Mouse (Mus musculus) liver, postnatal 0 days (tissue): ENCODE measurements around the gene Dnaaf5. TPM values are rescaled to one million over a fixed set of nuclear protein-coding genes. Genes with fewer than 3 reads are reported as not detected.

ENCODE experiments used
- ATAC-seq: fragments of 200-750 bp; cut with Nextera tagmentation; 2 replicates; pipeline ENCODE4 v1.8.0; 2017; ENCODE audit warnings: mild to moderate bottlenecking, moderate library complexity
- DNase-seq: peaks from one replicate; pipeline ENCODE4 v3.0.0-alpha.2; 2016
- H3K27ac ChIP-seq: fragments of 300-500 bp; sonication (generic); 2 replicates; pipeline ENCODE4 v1.5.1; 2014; ENCODE audit warnings: antibody characterized with exemption, moderate library complexity, mild to moderate bottlenecking, low read depth
- H3K27me3 ChIP-seq: fragments of 300-500 bp; sonication (generic); 2 replicates; pipeline ENCODE4 v1.6.1; 2014; ENCODE audit warnings: low read length, control low read depth, mixed read lengths; ENCODE audit not compliant: insufficient read depth
- H3K36me3 ChIP-seq: fragments of 300-500 bp; sonication (generic); replicated peaks from 2 replicates; pipeline ENCODE4 v1.6.1; 2014; ENCODE audit warnings: mild to moderate bottlenecking, control low read depth, low read length, moderate library complexity, mixed read lengths; ENCODE audit not compliant: insufficient read depth
- H3K4me1 ChIP-seq: fragments of 300-500 bp; sonication (generic); 2 replicates; pipeline ENCODE4 v1.6.1; 2014; ENCODE audit warnings: antibody characterized with exemption, mild to moderate bottlenecking, control low read depth; ENCODE audit not compliant: insufficient read depth
- H3K4me2 ChIP-seq: fragments of 300-500 bp; sonication (generic); 2 replicates; pipeline ENCODE4 v1.6.1; 2014; ENCODE audit warnings: low read depth, mild to moderate bottlenecking, low read length, moderate library complexity, mixed read lengths
- H3K4me3 ChIP-seq: fragments of 300-500 bp; sonication (generic); 2 replicates; pipeline ENCODE4 v1.5.1; 2014; ENCODE audit warnings: low read depth, low read length
- H3K9ac ChIP-seq: fragments of 300-500 bp; sonication (generic); replicated peaks from 2 replicates; pipeline ENCODE4 v1.6.1; 2014; ENCODE audit warnings: mild to moderate bottlenecking, moderate library complexity
- H3K9me3 ChIP-seq: fragments of 300-500 bp; sonication (generic); 2 replicates; pipeline ENCODE4 v1.6.1; 2016; ENCODE audit warnings: mild to moderate bottlenecking, control low read depth, low read length, mixed read lengths
- CTCF ChIP-seq: sonication (generic); IDR thresholded peaks from 2 replicates; pipeline ENCODE4 v1.5.1; 2016; ENCODE audit warnings: antibody characterized with exemption, low read depth
- EP300 ChIP-seq: IDR thresholded peaks from 2 replicates; pipeline ENCODE4 v1.6.1; 2016; ENCODE audit warnings: antibody characterized with exemption, low read depth, mild to moderate bottlenecking
- WGBS: fragments of 180-500 bp; shearing (Covaris S2); extraction: QIAGEN DNeasy Blood & Tissue Kit; methylation state at CpG from one replicate; pipeline ENCODE4 v1.1.7; 2014; ENCODE audit not compliant: insufficient replicate concordance; 5-methylcytosine and 5-hydroxymethylcytosine counted together
- polyA plus RNA-seq: library from polyadenylated mRNA; unstranded; fragments of >200 nt; fragmentation: Nextera tagmentation; extraction: Ambion mirVana; gene quantifications from 2 replicates; pipeline ENCODE4 v1.2.1, GENCODE M21; 2015

Dnaaf5 gene
- 1.3 and 1.4 TPM in 2 replicates for polyA plus RNA-seq

GRCm38 (mm10) chr5:139149681-139150602 is at the start of gene Dnaaf5, which contains the start of gene Prkar1b:
Gene Dnaaf5, plus strand, starts transcription at chr5:139150223.
Gene Prkar1b, minus strand, starts transcription at chr5:139150001.
- peaks cover 15% of the 10 kb centered on the region for H3K36me3 ChIP-seq
- ATAC-seq (peak; percentile 96), DNase-seq (peak; percentile 99)
- TF ChIP-seq CTCF (no peak), EP300 (no peak)
- peak within 1 kb of the TSS; percentile 87 for H3K4me3 ChIP-seq
- no peaks in the 10 kb centered on the region for H3K27me3 ChIP-seq
- peak within 1 kb of the TSS; percentile 55 for H3K27ac ChIP-seq
- H3K4me1 ChIP-seq: peaks cover 4% of the 10 kb centered on the region; the same call in 1 of the 2 replicates
- WGBS: under 1% methylated on average over 69 of the region's 87 CpGs
- peak within 1 kb of the TSS; percentile 73 for H3K9ac ChIP-seq
- peak within 1 kb of the TSS; percentile 95 for H3K4me2 ChIP-seq
- H3K9me3 ChIP-seq: no peaks in the 10 kb centered on the region

GRCm38 (mm10) chr5:139101783-139102182 is 48.2 kb upstream of the Dnaaf5 start:
- H3K9ac ChIP-seq: no peak overlapping the region
- H3K4me3 ChIP-seq: no peak overlapping the region
- H3K36me3 ChIP-seq: no peaks in the 10 kb centered on the region
- no peaks in the 10 kb centered on the region for H3K9me3 ChIP-seq
- H3K4me2 ChIP-seq: no peak overlapping the region
- TF ChIP-seq EP300 (no peak), CTCF (no peak)
- no peak for ATAC-seq
- no peak overlapping the region for H3K27ac ChIP-seq
- no peaks in the 10 kb centered on the region for H3K27me3 ChIP-seq
- H3K4me1 ChIP-seq: 0 out of 2 replicates have a peak, but pooled peaks cover 3% of the 10 kb centered on the region
- no peak for DNase-seq
- WGBS: 68% methylated on average over 6 of the region's 6 CpGs

GRCm38 (mm10) chr5:139107815-139108214 is 42.2 kb upstream of the Dnaaf5 start:
- H3K9me3 ChIP-seq: no peaks in the 10 kb centered on the region
- H3K36me3 ChIP-seq: no peaks in the 10 kb centered on the region
- no peak overlapping the region for H3K9ac ChIP-seq
- no peak for DNase-seq
- ATAC-seq: no peak
- TF ChIP-seq CTCF (peak; percentile 55), EP300 (no peak)
- no peak overlapping the region for H3K4me3 ChIP-seq
- H3K4me2 ChIP-seq: no peak overlapping the region
- H3K4me1 ChIP-seq: no peaks in the 10 kb centered on the region
- WGBS: 50% methylated on average over 9 of the region's 9 CpGs
- H3K27ac ChIP-seq: no peak overlapping the region
- no peaks in the 10 kb centered on the region for H3K27me3 ChIP-seq

- Histone ChIP-seq H3K4me2 (no peak overlapping the region), H3K36me3 (no peaks in the 10 kb centered on the region), H3K27me3 (no peaks in the 10 kb centered on the region), H3K9me3 (no peaks in the 10 kb centered on the region), H3K27ac (no peak overlapping the region), H3K9ac (no peak overlapping the region), H3K4me1 (no peaks in the 10 kb centered on the region), H3K4me3 (no peak overlapping the region)
- no peak for DNase-seq
- no peak for TF ChIP-seq EP300
- no peak for TF ChIP-seq CTCF
- WGBS: 71% methylated on average over 2 of the region's 2 CpGs
- no peak for ATAC-seq
Observed at GRCm38 (mm10) chr5:139110140-139110855, 39.7 kb upstream of the Dnaaf5 start.

- ATAC-seq: no peak
Observed at GRCm38 (mm10) chr5:139111991-139112390, 38.0 kb upstream of the Dnaaf5 start.

GRCm38 (mm10) chr5:139112418-139112817 is 37.6 kb upstream of the Dnaaf5 start:
- no peaks in the 10 kb centered on the region for H3K36me3 ChIP-seq
- H3K4me1 ChIP-seq: no peaks in the 10 kb centered on the region
- H3K9ac ChIP-seq: no peak overlapping the region
- no peak for ATAC-seq
- H3K9me3 ChIP-seq: no peaks in the 10 kb centered on the region
- DNase-seq: no peak
- 74% methylated on average over 9 of the region's 9 CpGs for WGBS
- TF ChIP-seq EP300: no peak
- TF ChIP-seq CTCF: no peak
- H3K4me2 ChIP-seq: no peak overlapping the region
- no peaks in the 10 kb centered on the region for H3K27me3 ChIP-seq
- H3K27ac ChIP-seq: no peak overlapping the region
- H3K4me3 ChIP-seq: no peak overlapping the region

More at GRCm38 (mm10) chr5:139111991-139112390, 38.0 kb upstream of the Dnaaf5 start:
- Histone ChIP-seq H3K36me3 (no peaks in the 10 kb centered on the region), H3K27me3 (no peaks in the 10 kb centered on the region), H3K9ac (no peak overlapping the region), H3K4me2 (no peak overlapping the region), H3K9me3 (no peaks in the 10 kb centered on the region), H3K4me3 (no peak overlapping the region), H3K27ac (no peak overlapping the region), H3K4me1 (no peaks in the 10 kb centered on the region)
- no peak for DNase-seq
- WGBS: 68% methylated on average over 9 of the region's 9 CpGs
- TF ChIP-seq CTCF (no peak), EP300 (no peak)
